Comparison of ENCODE assay signal across 8 mouse cellular contexts in genomic region chr6:124415347-124416088, GRCm38 (mm10). TPM values are rescaled to one million over a fixed set of nuclear protein-coding genes. Genes with fewer than 3 reads are reported as not detected.
DNase-seq lines count a peak whose midpoint lies in the region; ATAC-seq and TF ChIP-seq lines count a peak whose summit lies in the region.

No protein-coding gene starts in this region.

- peak overlapping the region; percentile 77 for H3K9ac ChIP-seq in MEL (ENCODE audit: control insufficient read depth, low read depth, low read length, poor library complexity, severe bottlenecking)
- H3K9ac ChIP-seq in forebrain, embryonic 16.5 days (replicated peaks; ENCODE audit: low read depth, low read length): peak overlapping the region; percentile 55

- peak; percentile 67 for TF ChIP-seq RAD21 in MEL (IDR thresholded peaks at IDR 0.05; ENCODE audit: low read depth, low read length)

- TF ChIP-seq EP300 in MEL (IDR thresholded peaks at IDR 0.05; ENCODE audit: low read depth in 1 of 2, low read length in 2 of 2): no peak

- H3K4me2 ChIP-seq in forebrain, embryonic 16.5 days (ENCODE audit: low read length): peak overlapping the region; percentile 75

- intact Hi-C loops in heart, postnatal 36 days (cut with DNase I): loop anchor here (10.0 kb wide), 1 partner anchor 339 kb away; the partner anchor contains the start of genes Atn1 and Gm45234

- ATAC-seq in forebrain, embryonic 16.5 days: peak; percentile 24
- ATAC-seq in neutrophil, adult 5-6 weeks (ENCODE audit: extremely low read depth, insufficient number of reproducible peaks, low FRiP score, poor library complexity, severe bottlenecking): peak; percentile 89

- WGBS in forebrain, embryonic 16.5 days: 7% methylated on average over 21 of the region's 21 CpGs
- WGBS in lung, adult 2 months: 2% methylated on average over 21 of the region's 21 CpGs

- H3K4me3 ChIP-seq in MEL (ENCODE audit: control insufficient read depth in 1 of 2, insufficient read depth in 1 of 2, low read depth in 2 of 2, low read length in 2 of 2): peak overlapping the region; percentile 64 to 96
- peak overlapping the region; percentile 69 for H3K4me3 ChIP-seq in forebrain, embryonic 16.5 days (replicated peaks; ENCODE audit: low read length)
- H3K4me3 ChIP-seq in layer of hippocampus, adult 2 months: peak overlapping the region; percentile 83
- H3K4me3 ChIP-seq in lung, adult 2 months (replicated peaks; ENCODE audit: extremely low read depth, low read depth, low read length): peak overlapping the region; percentile 78

- H3K36me3 ChIP-seq in MEL (ENCODE audit: control insufficient read depth in 1 of 2, insufficient read depth in 2 of 2, low read length in 2 of 2): peaks cover 13% of the 10 kb centered on the region in 2 experiments
- H3K36me3 ChIP-seq in forebrain, embryonic 16.5 days (ENCODE audit: control insufficient read depth, insufficient read depth): peaks cover 5% of the 10 kb centered on the region; the same call in 1 of the 2 replicates

- TF ChIP-seq POLR2A in MEL (IDR thresholded peaks at IDR 0.05; ENCODE audit: control insufficient read depth in 1 of 2, insufficient read depth in 1 of 2, low read depth in 1 of 2, low read length in 2 of 2, poor library complexity in 1 of 2): 0 out of 4 replicates have a peak, but pooled peaks have one; percentile 11 to 23
- no peak for TF ChIP-seq POLR2A in lung, adult 2 months (IDR thresholded peaks at IDR 0.05; ENCODE audit: borderline replicate concordance, extremely low read depth, low read depth, low read length)

- peaks cover 13% of the 10 kb centered on the region for H3K79me2 ChIP-seq in MEL (ENCODE audit: control insufficient read depth, insufficient read depth, low read length, poor library complexity)

- peak; percentile 87 for DNase-seq in MEL (ENCODE audit: low read depth, low spot score)
- peak; percentile 93 to 94 for DNase-seq in cerebellum, adult 18-20 months
- peak; percentile 79 to 84 for DNase-seq in heart, postnatal 36 days
- peak; percentile 87 to 91 for DNase-seq in layer of hippocampus, adult 2 months (ENCODE audit: low spot score in 2 of 2)
- peak; percentile 84 for DNase-seq in lung, adult 2 months
- DNase-seq in testis, postnatal 14 days (ENCODE audit: low spot score): peak; percentile 63

- peak; percentile 79 to 90 (median 89) for TF ChIP-seq CTCF in MEL (IDR thresholded peaks at IDR 0.05 in 2 of 3, conservative IDR thresholded peaks at IDR 0.05 in 1 of 3; ENCODE audit: control insufficient read depth in 1 of 3, insufficient read depth in 1 of 3, low read depth in 2 of 3, low read length in 3 of 3, poor library complexity in 1 of 3, severe bottlenecking in 1 of 3)
- TF ChIP-seq CTCF in layer of hippocampus, adult 2 months (conservative IDR thresholded peaks at IDR 0.05): peak; percentile 95
- TF ChIP-seq CTCF in lung, adult 2 months (IDR thresholded peaks at IDR 0.05; ENCODE audit: insufficient read depth, low read length): peak; percentile 68

- no peaks in the 10 kb centered on the region for H3K9me3 ChIP-seq in MEL (replicated peaks; ENCODE audit: insufficient read depth, low read length)
- no peaks in the 10 kb centered on the region for H3K9me3 ChIP-seq in forebrain, embryonic 16.5 days (ENCODE audit: control insufficient read depth, low read length)

- H3K27me3 ChIP-seq in MEL (ENCODE audit: control insufficient read depth in 1 of 2, insufficient read depth in 2 of 2, low read length in 2 of 2): no peaks in the 10 kb centered on the region
- H3K27me3 ChIP-seq in forebrain, embryonic 16.5 days (replicated peaks; ENCODE audit: control insufficient read depth, insufficient read depth, low read length): no peaks in the 10 kb centered on the region

- peak overlapping the region; percentile 53 for H3K27ac ChIP-seq in MEL (ENCODE audit: control insufficient read depth, low read depth, low read length)
- peak overlapping the region; percentile 42 for H3K27ac ChIP-seq in forebrain, embryonic 16.5 days (ENCODE audit: low read length)
- peak overlapping the region; percentile 96 for H3K27ac ChIP-seq in layer of hippocampus, adult 2 months

- peaks cover 0 to 6% of the 10 kb centered on the region in 2 experiments; a peak in 3 of 4 replicates for H3K4me1 ChIP-seq in MEL (ENCODE audit: control insufficient read depth in 1 of 2, insufficient read depth in 2 of 2, low read length in 2 of 2)
- H3K4me1 ChIP-seq in forebrain, embryonic 16.5 days (replicated peaks; ENCODE audit: control insufficient read depth, insufficient read depth, low read length): peaks cover 13% of the 10 kb centered on the region
- H3K4me1 ChIP-seq in lung, adult 2 months (ENCODE audit: control insufficient read depth, insufficient read depth, low read length): peaks cover 2% of the 10 kb centered on the region; the same call in 1 of the 2 replicates

TF ChIP-seq in MEL, 35 proteins besides CTCF, POLR2A, EP300 and RAD21:
- TF ChIP-seq ZNF384 (IDR thresholded peaks at IDR 0.05; ENCODE audit: low read depth, low read length) (no peak), GATA1 (IDR thresholded peaks at IDR 0.05; ENCODE audit: low read depth, low read length) (no peak), MYB (IDR thresholded peaks at IDR 0.05; ENCODE audit: low read depth, low read length) (no peak), ZC3H11A (IDR thresholded peaks at IDR 0.05; ENCODE audit: low read depth, low read length) (peak; percentile 55), SMC3 (IDR thresholded peaks at IDR 0.05; ENCODE audit: low read depth, low read length) (peak; percentile 65), NRF1 (IDR thresholded peaks at IDR 0.05; ENCODE audit: insufficient read depth, low read depth, low read length, poor library complexity, severe bottlenecking) (0 out of 2 replicates have a peak, but pooled peaks have one; percentile 16), JUND (IDR thresholded peaks at IDR 0.05; ENCODE audit: low read depth, low read length) (no peak), TBP (IDR thresholded peaks at IDR 0.05; ENCODE audit: low read depth, low read length) (0 out of 2 replicates have a peak, but pooled peaks have one; percentile 32), SIN3A (IDR thresholded peaks at IDR 0.05; ENCODE audit: low read length) (peak; percentile 61; the same call in 1 of the 2 replicates), KAT2A (conservative IDR thresholded peaks at IDR 0.05; ENCODE audit: low read depth, low read length) (no peak), RCOR1 (IDR thresholded peaks at IDR 0.05; ENCODE audit: low read depth, low read length) (no peak), NELFE (IDR thresholded peaks at IDR 0.05; ENCODE audit: low read depth, low read length) (peak; percentile 0; the same call in 1 of the 2 replicates), MXI1 (IDR thresholded peaks at IDR 0.05; ENCODE audit: low read depth, low read length) (no peak; the same call in 1 of the 2 replicates), E2F4 (IDR thresholded peaks at IDR 0.05; ENCODE audit: borderline replicate concordance, low read depth, low read length) (no peak), UBTF (IDR thresholded peaks at IDR 0.05; ENCODE audit: borderline replicate concordance, insufficient read depth, low read depth, low read length) (no peak), ZKSCAN1 (IDR thresholded peaks at IDR 0.05; ENCODE audit: low read depth, low read length) (no peak), ELF1 (IDR thresholded peaks at IDR 0.05; ENCODE audit: low read depth, low read length) (no peak), HCFC1 (IDR thresholded peaks at IDR 0.05; ENCODE audit: low read depth, low read length) (peak; percentile 43; the same call in 1 of the 2 replicates), GABPA (IDR thresholded peaks at IDR 0.05; ENCODE audit: low read depth, low read length) (no peak), CHD1 (IDR thresholded peaks at IDR 0.05; ENCODE audit: low read depth, low read length) (no peak), TCF12 (IDR thresholded peaks at IDR 0.05; ENCODE audit: low read depth, low read length) (no peak), ETS1 (IDR thresholded peaks at IDR 0.05; ENCODE audit: low read depth, low read length) (no peak)

RNA-seq across cellular contexts. Expression of gene Pex5, which starts 0.7 kb away (rescaled TPM):
- total RNA-seq in MEL (2012; rRNA removed): 56.0 and 63.1 TPM in 2 replicates
- 10 to 100 TPM in 1 of 2 experiments, not detected in 1; 63.0 TPM for polyA plus RNA-seq in MEL (2012; ENCODE audit: insufficient read depth in 1 of 2, insufficient read length in 2 of 2, low read depth in 1 of 2, low replicate concordance in 2 of 2, missing spikeins in 1 of 2)
- 92.2 and 92.5 TPM in 2 replicates for polyA plus RNA-seq in forebrain, embryonic 16.5 days (2015; fragmentation: Nextera tagmentation; extraction: Ambion mirVana)
- 10 to 100 TPM; 26.9 to 28.7 TPM for total RNA-seq in heart, postnatal 36 days (2021)
- 10 to 100 TPM; 50.1 to 53.5 TPM for total RNA-seq in layer of hippocampus, adult 2 months (2021)
- polyA plus RNA-seq in lung, adult 2 months (2012; rRNA removed): 24.2 and 31.2 TPM in 2 replicates
- 22.6 and 23.0 TPM in 2 replicates for total RNA-seq in neutrophil, adult 5-6 weeks (2017)

RNA-seq across cellular contexts. Expression of gene Clstn3, which starts 49.1 kb away (rescaled TPM):
- 46.5 and 51.3 TPM in 2 replicates for total RNA-seq in MEL (2012; rRNA removed)
- polyA plus RNA-seq in MEL (2012; ENCODE audit: insufficient read depth in 1 of 2, insufficient read length in 2 of 2, low read depth in 1 of 2, low replicate concordance in 2 of 2, missing spikeins in 1 of 2): 10 to 100 TPM in 1 of 2 experiments, not detected in 1; 59.8 TPM
- polyA plus RNA-seq in forebrain, embryonic 16.5 days (2015; fragmentation: Nextera tagmentation; extraction: Ambion mirVana): 62.8 and 90.9 TPM in 2 replicates
- 1 to 10 TPM in 1 of 2 experiments, under 1 TPM in 1; 0.73 to 2.1 TPM for total RNA-seq in heart, postnatal 36 days (2021)
- 100 to 1,000 TPM; 265 to 268 TPM for total RNA-seq in layer of hippocampus, adult 2 months (2021)
- 3.2 and 9.1 TPM in 2 replicates for polyA plus RNA-seq in lung, adult 2 months (2012; rRNA removed)
- total RNA-seq in neutrophil, adult 5-6 weeks (2017): not detected in 2 replicates

Comparison
In these comparisons a context has a peak if more than half of its experiments do, and no peak if none do; other contexts are left out.
1. Peak in every context shown above with its lines: DNase-seq, ATAC-seq, H3K4me3 ChIP-seq and H3K27ac ChIP-seq.
2. H3K27ac ChIP-seq: peak in every context shown above with its lines; median percentile 96 in layer of hippocampus, adult 2 months; 53 in MEL; 42 in forebrain, embryonic 16.5 days.
3. RNA of gene Clstn3, which starts 49.1 kb away (total RNA-seq): 265 to 268 TPM in layer of hippocampus, adult 2 months and 46.5 to 51.3 TPM in MEL; 0.73 to 2.1 TPM in heart, postnatal 36 days and not detected in neutrophil, adult 5-6 weeks; every median in the first group is over 10 times any median in the second.